Mouse (Mus musculus) neural tube, embryonic 14.5 days (tissue): ENCODE results near the gene Pus1. TPM values are rescaled to one million over a fixed set of nuclear protein-coding genes. Genes with fewer than 3 reads are reported as not detected.
"Not testable (repeated sequence)": the region's sequence is repeated elsewhere in the genome, so short reads cannot be mapped to it uniquely, and the experiment has no call there.

Source experiments
- ATAC-seq: fragments of 200-750 bp; cut with Nextera tagmentation; 2 replicates; pipeline ENCODE4 v1.8.0; 2017; ENCODE audit warnings: low read depth, mild to moderate bottlenecking, moderate TSS enrichment, moderate library complexity
- H3K27ac ChIP-seq: fragments of 300-500 bp; sonication (generic); 2 replicates; pipeline ENCODE4 v1.5.1; 2014; ENCODE audit warnings: low read depth, mild to moderate bottlenecking, control low read depth, low read length, moderate library complexity, mixed read lengths
- H3K27me3 ChIP-seq: fragments of 300-500 bp; sonication (generic); 2 replicates; pipeline ENCODE4 v1.6.1; 2014; ENCODE audit warnings: low read length; ENCODE audit not compliant: control insufficient read depth, insufficient read depth
- H3K36me3 ChIP-seq: fragments of 300-500 bp; sonication (generic); 2 replicates; pipeline ENCODE4 v1.6.1; 2014; ENCODE audit warnings: low read length, mixed read lengths; ENCODE audit not compliant: control insufficient read depth, insufficient read depth
- H3K4me1 ChIP-seq: fragments of 300-500 bp; sonication (generic); 2 replicates; pipeline ENCODE4 v1.6.1; 2014; ENCODE audit warnings: low read length; ENCODE audit not compliant: control insufficient read depth, insufficient read depth
- H3K4me2 ChIP-seq: fragments of 300-500 bp; sonication (generic); 2 replicates; pipeline ENCODE4 v1.6.1; 2014; ENCODE audit warnings: mild to moderate bottlenecking, low read depth, low read length, control low read depth
- H3K4me3 ChIP-seq: fragments of 300-500 bp; sonication (generic); 2 replicates; pipeline ENCODE4 v1.5.1; 2014; ENCODE audit warnings: low read depth, low read length, control low read depth, mixed read lengths
- H3K9ac ChIP-seq: fragments of 300-500 bp; sonication (generic); replicated peaks from 2 replicates; pipeline ENCODE4 v1.6.1; 2014; ENCODE audit warnings: low read depth, mild to moderate bottlenecking, control low read depth, low read length, mixed read lengths
- H3K9me3 ChIP-seq: fragments of 300-500 bp; sonication (generic); 2 replicates; pipeline ENCODE4 v1.6.1; 2016; ENCODE audit warnings: low read length; ENCODE audit not compliant: control insufficient read depth
- WGBS: fragments of 180-500 bp; shearing (Covaris S2); extraction: QIAGEN DNeasy Blood & Tissue Kit; methylation state at CpG from one replicate; pipeline ENCODE4 v1.1.7; 2014; 5-methylcytosine and 5-hydroxymethylcytosine counted together
- polyA plus RNA-seq: library from polyadenylated mRNA; unstranded; fragments of >200 nt; fragmentation: Nextera tagmentation; extraction: Ambion mirVana; gene quantifications from 2 replicates; pipeline ENCODE4 v1.2.1, GENCODE M21; 2014

Pus1 gene
- polyA plus RNA-seq, 1 experiment from 2014 or later = 12.1 TPM

GRCm38 (mm10) chr5:110772945-110773344 lies 7.5 kb downstream of the Pus1 start:
- 97% methylated on average over 10 of the region's 10 CpGs for WGBS
- H3K4me1 ChIP-seq, H3K27ac ChIP-seq, H3K4me2 ChIP-seq, H3K9me3 ChIP-seq, H3K4me3 ChIP-seq, H3K9ac ChIP-seq, ATAC-seq, H3K36me3 ChIP-seq, H3K27me3 ChIP-seq: not testable (repeated sequence)

GRCm38 (mm10) chr5:110770448-110771158 lies 9.9 kb downstream of the Pus1 start, which contains the start of gene Ep400:
Ep400 (minus strand) TSS chr5:110770717.
- WGBS = under 1% methylated on average over 80 of the region's 83 CpGs
- peak within 1 kb of the TSS; percentile 73 for H3K4me3 ChIP-seq
- ATAC-seq = peak; percentile 98
- H3K27ac ChIP-seq = peak within 1 kb of the TSS; percentile 90
- H3K36me3 ChIP-seq = peaks cover 8% of the 10 kb centered on the region; the same call in 1 of the 2 replicates
- peak within 1 kb of the TSS; percentile 62 for H3K4me2 ChIP-seq
- peak within 1 kb of the TSS; percentile 80 for H3K9ac ChIP-seq
- peaks cover 9% of the 10 kb centered on the region for H3K4me1 ChIP-seq
- no peaks in the 10 kb centered on the region for H3K27me3 ChIP-seq
- no peaks in the 10 kb centered on the region for H3K9me3 ChIP-seq

DNA sequence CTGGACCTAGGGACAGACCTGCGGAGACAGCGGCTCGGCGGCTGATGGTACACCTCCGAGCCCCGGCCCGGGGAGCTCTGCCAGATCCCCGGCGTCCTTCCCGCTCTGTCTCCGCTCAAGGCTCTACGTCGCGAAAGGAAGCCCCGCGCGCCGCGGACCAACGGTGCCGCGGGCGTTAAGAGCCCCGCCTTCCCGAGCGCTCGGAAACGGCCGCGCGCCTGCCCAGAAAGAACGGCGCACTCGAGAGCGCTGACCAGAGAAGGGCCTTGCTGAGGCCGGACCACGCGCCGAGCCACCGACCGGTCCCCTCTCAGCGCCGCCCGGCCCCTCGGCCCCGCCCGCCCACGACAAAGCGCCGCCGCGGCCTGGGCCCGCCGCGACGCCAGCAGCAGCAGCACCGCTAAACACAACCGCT lies 10.4 kb downstream of the Pus1 start:
- no peak; the same call in 1 of the 2 replicates for ATAC-seq
- H3K27ac ChIP-seq = peak overlapping the region; percentile 90
- H3K9me3 ChIP-seq = no peaks in the 10 kb centered on the region
- peaks cover 9% of the 10 kb centered on the region for H3K4me1 ChIP-seq
- H3K36me3 ChIP-seq = peaks cover 2% of the 10 kb centered on the region; the same call in 1 of the 2 replicates
- H3K27me3 ChIP-seq = no peaks in the 10 kb centered on the region
- H3K9ac ChIP-seq = peak overlapping the region; percentile 80
- peak overlapping the region; percentile 73 for H3K4me3 ChIP-seq
- under 1% methylated on average over 58 of the region's 58 CpGs for WGBS
- H3K4me2 ChIP-seq = peak overlapping the region; percentile 62

- Histone ChIP-seq H3K4me2 (peak overlapping the region; percentile 62), H3K27ac (no peak overlapping the region), H3K4me1 (peaks cover 9% of the 10 kb centered on the region), H3K9ac (peak overlapping the region; percentile 80; the same call in 1 of the 2 replicates), H3K27me3 (no peaks in the 10 kb centered on the region), H3K36me3 (no peaks in the 10 kb centered on the region), H3K9me3 (no peaks in the 10 kb centered on the region), H3K4me3 (peak overlapping the region; percentile 73)
- WGBS = 66% methylated on average over 4 of the region's 4 CpGs
- no peak for ATAC-seq
Observed at GRCm38 (mm10) chr5:110769272-110769671, 11.2 kb downstream of the Pus1 start.

GRCm38 (mm10) chr5:110763890-110764289 lies 16.6 kb downstream of the Pus1 start:
- H3K36me3 ChIP-seq = no peaks in the 10 kb centered on the region
- H3K4me2 ChIP-seq = no peak overlapping the region
- ATAC-seq = no peak
- H3K9me3 ChIP-seq = no peaks in the 10 kb centered on the region
- H3K4me1 ChIP-seq = peaks cover 3% of the 10 kb centered on the region; the same call in 1 of the 2 replicates
- no peaks in the 10 kb centered on the region for H3K27me3 ChIP-seq
- WGBS = 94% methylated on average over 8 of the region's 8 CpGs
- H3K9ac ChIP-seq = no peak overlapping the region
- H3K4me3 ChIP-seq = no peak overlapping the region
- H3K27ac ChIP-seq = no peak overlapping the region

GRCm38 (mm10) chr5:110745021-110745420 lies 35.4 kb downstream of the Pus1 start:
- no peak overlapping the region for H3K27ac ChIP-seq
- no peak overlapping the region for H3K9ac ChIP-seq
- WGBS = 97% methylated on average over 1 of the region's 1 CpGs
- H3K4me1 ChIP-seq = no peaks in the 10 kb centered on the region
- H3K4me3 ChIP-seq = no peak overlapping the region
- no peak overlapping the region for H3K4me2 ChIP-seq
- H3K36me3 ChIP-seq = 0 out of 2 replicates have a peak, but pooled peaks cover under 1% of the 10 kb centered on the region
- H3K9me3 ChIP-seq = no peaks in the 10 kb centered on the region
- ATAC-seq = no peak
- no peaks in the 10 kb centered on the region for H3K27me3 ChIP-seq

DNA sequence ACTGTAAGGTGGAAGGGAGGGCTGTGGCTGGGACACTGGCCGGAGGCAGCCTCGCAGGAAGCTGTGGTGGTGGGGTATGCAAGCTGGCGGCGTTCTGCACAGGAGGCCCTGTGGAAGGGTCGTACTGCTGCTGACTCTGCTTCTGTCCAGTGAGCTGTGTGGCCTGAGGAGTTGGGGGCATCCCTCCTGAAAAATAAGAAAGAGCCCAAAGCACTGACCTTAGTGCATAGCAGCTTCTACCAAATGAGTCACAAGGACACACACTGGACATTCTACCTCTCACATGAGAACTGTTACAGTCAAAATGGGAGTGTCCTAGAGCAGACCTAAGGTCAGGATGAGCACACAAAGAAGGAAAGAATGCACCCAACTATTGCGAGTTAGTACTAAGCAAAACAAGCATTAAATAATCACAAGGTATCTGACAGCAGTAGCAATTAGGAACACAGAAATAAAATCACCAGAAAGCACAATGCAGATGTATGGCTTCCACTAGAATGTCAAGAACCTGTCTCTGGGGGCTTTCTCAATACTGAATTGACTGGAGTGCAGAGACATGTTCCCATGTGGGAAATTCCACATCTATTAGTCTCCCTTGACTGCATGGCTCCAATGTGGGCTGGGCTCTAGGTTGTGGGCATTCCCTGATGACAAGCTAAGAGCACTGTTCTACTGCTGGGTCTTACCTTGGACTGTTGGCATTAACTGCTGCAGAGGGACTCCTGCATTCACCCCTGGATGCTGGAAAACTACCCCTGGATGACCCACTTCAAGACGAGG lies 40.8 kb downstream of the Pus1 start:
- Histone ChIP-seq H3K36me3 (peaks cover 24% of the 10 kb centered on the region), H3K4me2 (no peak overlapping the region), H3K27ac (no peak overlapping the region), H3K9me3 (no peaks in the 10 kb centered on the region), H3K9ac (no peak overlapping the region), H3K4me1 (no peaks in the 10 kb centered on the region), H3K4me3 (no peak overlapping the region), H3K27me3 (no peaks in the 10 kb centered on the region)
- no peak for ATAC-seq
- 97% methylated on average over 7 of the region's 7 CpGs for WGBS

DNA sequence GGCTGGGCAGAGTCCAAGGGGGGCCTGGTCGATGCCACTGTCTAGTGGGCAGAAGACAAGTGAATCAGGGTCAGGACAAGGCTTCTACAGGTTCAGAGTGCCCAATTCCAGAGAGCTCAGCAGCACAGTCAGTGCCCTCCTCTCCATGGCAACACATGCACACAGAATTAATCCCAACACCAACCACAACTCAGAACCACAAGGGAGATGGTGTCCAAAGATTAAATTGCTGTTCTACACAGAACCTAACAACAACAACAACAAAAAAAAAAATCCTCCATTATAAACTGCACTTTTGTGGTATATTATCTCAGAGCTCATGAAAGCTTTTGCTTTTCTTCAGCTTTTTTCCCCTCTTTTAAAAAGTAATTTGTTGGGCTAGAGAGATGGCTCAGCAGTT lies 44.9 kb downstream of the Pus1 start:
- H3K36me3 ChIP-seq = peaks cover 36% of the 10 kb centered on the region
- no peak for ATAC-seq

More for the DNA sequence above, 44.9 kb downstream of the Pus1 start:
- no peaks in the 10 kb centered on the region for H3K4me1 ChIP-seq
- no peak overlapping the region for H3K4me3 ChIP-seq
- H3K4me2 ChIP-seq = no peak overlapping the region
- no peak overlapping the region for H3K9ac ChIP-seq
- H3K9me3 ChIP-seq = no peaks in the 10 kb centered on the region
- WGBS = 100% methylated on average over 1 of the region's 1 CpGs
- H3K27me3 ChIP-seq = no peaks in the 10 kb centered on the region
- no peak overlapping the region for H3K27ac ChIP-seq
